Mouse (Mus musculus): ENCODE data around the gene Rbm20. TPM values are rescaled to one million over a fixed set of nuclear protein-coding genes. Genes with fewer than 3 reads are reported as not detected.
A peak's percentile ranks its signal among the peaks of the same experiment; 100 is the strongest.

Rbm20 gene
- total RNA-seq, 2 experiments from 2014 or later, result 175 to 184 TPM

DNA sequence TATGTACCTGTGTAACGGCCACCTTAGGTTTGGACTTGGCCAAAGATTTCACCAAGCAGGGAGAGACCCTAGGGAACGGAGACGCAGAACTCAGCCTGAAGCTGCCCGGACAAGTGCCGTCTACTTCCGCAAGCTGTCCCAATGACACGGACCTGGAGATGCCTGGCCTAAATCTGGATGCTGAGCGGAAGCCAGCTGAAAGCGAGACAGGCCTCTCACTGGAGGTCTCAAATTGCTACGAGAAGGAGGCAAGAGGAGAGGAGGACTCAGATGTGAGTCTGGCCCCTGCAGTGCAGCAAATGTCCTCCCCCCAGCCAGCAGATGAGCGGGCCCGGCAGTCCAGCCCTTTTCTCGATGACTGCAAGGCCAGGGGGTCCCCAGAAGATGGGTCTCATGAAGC, 174.2 kb downstream of the Rbm20 start:
- DNase-seq, result no peak

DNA sequence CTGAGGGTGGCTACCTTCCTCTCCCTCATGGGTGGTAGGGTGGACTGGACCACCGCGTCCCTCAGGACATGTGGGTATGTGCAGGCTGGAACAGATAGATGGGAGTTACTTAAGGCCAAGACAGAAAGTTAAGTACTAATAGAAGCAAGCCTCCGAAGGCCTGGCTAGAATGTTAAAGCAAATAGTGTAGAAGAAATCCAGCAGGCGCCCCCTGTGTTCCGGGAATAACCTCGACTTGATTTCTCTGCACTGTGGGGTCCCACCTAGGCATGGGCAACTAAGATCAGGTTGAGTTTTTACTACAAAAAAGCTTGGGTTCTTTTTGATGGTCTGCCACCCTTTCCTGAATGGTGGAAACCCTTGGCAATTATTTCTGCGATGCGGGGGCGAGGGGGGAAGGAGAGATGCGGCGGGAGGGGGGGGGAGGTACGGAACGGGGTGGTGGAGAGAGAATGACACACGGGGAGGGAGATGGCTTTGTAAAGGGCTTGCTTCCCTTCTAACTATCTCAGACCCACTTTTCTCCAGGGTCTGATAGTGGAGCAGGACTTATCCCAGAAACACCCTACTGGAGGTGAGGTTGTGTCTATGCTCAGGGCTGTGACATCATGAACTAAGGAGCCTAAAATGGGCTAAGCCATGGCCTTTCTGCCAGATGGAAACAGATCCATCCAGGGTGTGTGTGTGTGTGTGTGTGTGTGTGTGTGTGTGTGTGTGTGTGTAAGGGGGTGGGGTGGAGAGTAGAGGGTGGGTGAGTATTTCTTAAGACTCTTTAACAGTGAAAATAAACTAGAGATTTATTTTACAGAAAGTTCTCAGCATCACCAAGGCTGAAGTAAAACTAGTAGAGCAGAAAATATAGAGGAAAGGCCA, 175.0 kb downstream of the Rbm20 start:
- no peak for DNase-seq

DNA sequence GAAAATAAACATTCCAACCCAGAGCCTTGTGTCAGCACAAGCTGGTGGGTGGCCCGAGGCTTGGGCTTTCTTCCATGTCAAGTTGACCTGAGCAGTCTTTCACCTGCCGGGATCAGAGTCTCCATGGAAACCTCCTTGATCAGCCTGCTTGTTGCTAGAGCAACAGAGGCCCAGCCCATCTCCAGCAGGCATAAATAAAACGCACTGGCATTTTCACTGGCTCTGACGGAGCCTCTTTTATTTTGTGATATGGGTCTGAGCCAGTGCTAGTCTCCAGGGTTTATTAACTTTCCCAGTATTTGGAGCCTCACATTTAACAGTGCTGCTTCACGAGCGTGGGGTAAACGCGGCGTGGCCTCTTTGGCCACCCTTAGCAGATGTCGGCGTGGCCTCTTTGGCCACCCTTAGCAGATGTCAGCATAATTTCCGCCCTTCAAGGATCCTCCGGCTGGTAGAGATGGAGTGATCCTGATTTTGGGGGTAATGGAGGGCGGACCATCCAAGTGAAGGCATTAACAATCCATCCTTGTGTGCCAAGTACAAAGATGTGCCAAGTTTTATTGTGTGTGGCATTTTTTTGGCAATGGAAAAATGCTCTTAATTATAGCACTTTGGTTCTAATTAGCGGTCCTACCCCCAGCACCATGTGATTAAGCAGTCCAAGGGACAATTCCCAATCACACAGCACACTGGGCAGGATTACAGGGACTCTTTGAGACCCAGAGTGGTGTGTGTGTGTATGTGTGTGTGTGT, 175.8 kb downstream of the Rbm20 start:
- DNase-seq, result peak in 1 of 2 experiments; percentile 34

GRCm38 (mm10) chr19:53854978-53855377, 177.9 kb downstream of the Rbm20 start:
- no peak for DNase-seq

- no peak for DNase-seq
These were observed 178.7 kb downstream of the Rbm20 start for GRCm38 (mm10) chr19:53855781-53856180.

GRCm38 (mm10) chr19:53856794-53857193, 179.7 kb downstream of the Rbm20 start:
- DNase-seq, result peak; percentile 62 to 79

- no peak for DNase-seq
These were observed 180.9 kb downstream of the Rbm20 start for GRCm38 (mm10) chr19:53857962-53858361.

GRCm38 (mm10) chr19:53859149-53859548, 182.0 kb downstream of the Rbm20 start:
- DNase-seq, result no peak

- no peak for DNase-seq
These were observed 182.5 kb downstream of the Rbm20 start for GRCm38 (mm10) chr19:53859593-53859992.

GRCm38 (mm10) chr19:53861346-53861745, 184.2 kb downstream of the Rbm20 start:
- DNase-seq, result no peak

GRCm38 (mm10) chr19:53862573-53863246, 185.6 kb downstream of the Rbm20 start:
- DNase-seq, result no peak

DNA sequence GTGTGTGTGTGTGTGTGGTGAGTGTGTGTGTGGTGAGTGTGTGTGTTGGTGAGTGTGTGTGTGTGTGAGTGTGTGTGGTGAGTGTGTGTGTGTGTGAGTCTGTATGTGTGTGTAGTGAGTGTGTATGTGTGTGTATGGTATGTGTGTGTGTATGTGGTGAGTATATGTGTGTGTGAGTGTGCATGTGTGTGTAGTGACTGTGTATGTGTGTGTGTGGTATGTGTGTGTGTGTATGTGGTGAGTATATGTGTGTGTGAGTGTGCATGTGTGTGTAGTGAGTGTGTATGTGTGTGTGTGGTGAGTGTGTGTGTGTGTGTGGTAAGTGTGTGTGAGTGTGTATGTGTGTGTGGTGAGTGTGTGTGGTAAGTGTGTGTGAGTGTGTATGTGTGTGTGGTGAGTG, 190.1 kb downstream of the Rbm20 start:
- no peak for DNase-seq

DNA sequence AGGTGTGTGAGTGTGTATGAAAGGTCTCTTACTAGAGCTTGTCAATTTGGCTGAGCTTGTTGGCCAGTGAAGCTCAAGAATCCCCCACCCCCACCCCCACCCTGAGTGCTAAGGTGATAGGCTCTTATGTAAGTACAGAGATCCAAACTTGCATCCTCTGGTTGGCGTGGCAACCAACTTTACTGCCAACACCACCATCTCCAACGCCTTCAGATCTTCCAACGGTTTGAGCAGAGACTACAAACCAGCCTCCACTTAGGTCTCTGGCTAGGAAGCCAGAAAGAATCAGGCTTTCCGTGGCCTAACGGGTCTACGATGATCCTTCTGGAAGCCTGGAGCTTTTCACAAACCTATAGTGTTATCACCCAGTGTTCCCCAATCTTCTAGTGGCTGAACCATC, 191.0 kb downstream of the Rbm20 start:
- no peak for DNase-seq

GRCm38 (mm10) chr19:53868796-53869195, 191.7 kb downstream of the Rbm20 start:
- no peak for DNase-seq

GRCm38 (mm10) chr19:53869427-53870385, 192.6 kb downstream of the Rbm20 start:
- no peak for DNase-seq

DNA sequence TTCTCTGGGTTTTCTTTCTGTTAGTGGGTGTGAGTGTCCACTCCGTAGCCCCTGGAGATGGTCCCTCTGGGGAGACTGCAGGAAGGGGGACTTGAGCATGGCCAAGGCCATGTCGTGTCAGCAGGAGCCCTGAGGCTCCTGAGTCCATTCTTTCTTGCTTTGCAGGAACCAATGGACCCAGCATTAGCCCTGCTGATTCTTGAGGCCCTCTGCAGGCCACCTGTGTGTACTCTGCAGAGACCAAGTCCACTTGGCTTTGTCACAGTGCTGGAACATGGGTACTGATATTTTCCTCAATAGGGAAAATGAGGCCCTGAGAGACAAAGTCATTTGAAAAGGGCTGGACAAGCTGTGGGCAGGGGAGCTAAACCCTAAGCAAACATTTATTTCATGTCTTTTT, 193.5 kb downstream of the Rbm20 start:
- DNase-seq, result no peak

- no peak for DNase-seq
These were observed 194.4 kb downstream of the Rbm20 start for GRCm38 (mm10) chr19:53871502-53871901.

GRCm38 (mm10) chr19:53872994-53873713, 196.0 kb downstream of the Rbm20 start:
- no peak for DNase-seq

GRCm38 (mm10) chr19:53875246-53875645, 198.1 kb downstream of the Rbm20 start:
- no peak for DNase-seq

- DNase-seq, result no peak
These were observed 200.7 kb downstream of the Rbm20 start for GRCm38 (mm10) chr19:53877779-53878178.

DNA sequence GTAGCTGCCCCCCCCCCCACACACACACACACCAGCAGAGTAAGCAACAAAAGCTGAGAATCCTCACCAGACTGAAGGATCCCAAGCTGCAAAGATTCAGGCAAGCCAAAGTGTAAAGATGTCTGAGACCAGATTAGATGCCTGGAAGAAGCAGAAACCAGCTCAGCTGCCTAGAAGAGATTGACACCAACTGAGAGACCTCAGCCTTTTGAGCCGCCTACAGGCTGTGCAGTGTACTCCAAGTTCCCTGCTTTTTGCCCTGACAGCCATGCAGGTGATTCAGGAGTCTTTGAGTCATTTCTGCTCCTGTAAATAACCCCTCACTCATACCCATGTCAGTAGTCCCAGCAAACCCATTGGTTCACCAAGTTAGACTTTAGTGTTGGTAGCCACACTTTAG, 203.4 kb downstream of the Rbm20 start:
- DNase-seq, result no peak
